Mouse (Mus musculus): ENCODE data around the gene Gm2956. TPM values are rescaled to one million over a fixed set of nuclear protein-coding genes. Genes with fewer than 3 reads are reported as not detected.
A peak's percentile ranks its signal among the peaks of the same experiment; 100 is the strongest.
"Not testable (repeated sequence)": the region's sequence is repeated elsewhere in the genome, so short reads cannot be mapped to it uniquely, and the experiment has no call there.

Gene Gm2956
- not detected in 2 replicates for polyA plus RNA-seq (2014; fragmentation: Nextera tagmentation; extraction: Ambion mirVana)

GRCm38 (mm10) chr14:3332087-3332677 lies at the start of gene Gm2956:
Gene Gm2956, plus strand, starts transcription at chr14:3332627.
- Histone ChIP-seq H3K4me3 (ENCODE audit: low read depth, low read length) (peak within 1 kb of the TSS; percentile 24), H3K9ac (ENCODE audit: low read length) (peak within 1 kb of the TSS; percentile 40; the same call in 1 of the 2 replicates), H3K4me2 (peak within 1 kb of the TSS; percentile 42)
- not testable (repeated sequence) for H3K4me1 ChIP-seq (ENCODE audit: control insufficient read depth, insufficient read depth, low read length); H3K27me3 ChIP-seq (ENCODE audit: control insufficient read depth, insufficient read depth, low read length); H3K36me3 ChIP-seq (ENCODE audit: control insufficient read depth, insufficient read depth, low read length); DNase-seq (ENCODE audit: low spot score, missing footprints); H3K9me3 ChIP-seq (ENCODE audit: control insufficient read depth, low read length); H3K27ac ChIP-seq (ENCODE audit: low read depth, low read length); ATAC-seq (ENCODE audit: low FRiP score)
- 0% methylated on average over 3 of the region's 37 CpGs for WGBS

- DNase-seq (ENCODE audit: low spot score, missing footprints); H3K36me3 ChIP-seq (ENCODE audit: control insufficient read depth, insufficient read depth, low read length); H3K27ac ChIP-seq (ENCODE audit: low read depth, low read length); ATAC-seq (ENCODE audit: low FRiP score); H3K9ac ChIP-seq (ENCODE audit: low read length); H3K9me3 ChIP-seq (ENCODE audit: control insufficient read depth, low read length); H3K4me1 ChIP-seq (ENCODE audit: control insufficient read depth, insufficient read depth, low read length); H3K27me3 ChIP-seq (ENCODE audit: control insufficient read depth, insufficient read depth, low read length); H3K4me2 ChIP-seq; H3K4me3 ChIP-seq (ENCODE audit: low read depth, low read length): not testable (repeated sequence)
- WGBS, result 0% methylated on average over 3 of the region's 8 CpGs
These were observed 979 bp downstream of the Gm2956 start for GRCm38 (mm10) chr14:3333406-3333805.

GRCm38 (mm10) chr14:3394793-3395192 lies 62.4 kb downstream of the Gm2956 start, which contains the start of gene Gm10413:
Gene Gm10413, plus strand, starts transcription at chr14:3395093.
- not testable (repeated sequence) for H3K4me3 ChIP-seq (ENCODE audit: low read depth, low read length); H3K9ac ChIP-seq (ENCODE audit: low read length); H3K27me3 ChIP-seq (ENCODE audit: control insufficient read depth, insufficient read depth, low read length); DNase-seq (ENCODE audit: low spot score, missing footprints); H3K27ac ChIP-seq (ENCODE audit: low read depth, low read length); H3K9me3 ChIP-seq (ENCODE audit: control insufficient read depth, low read length); H3K4me2 ChIP-seq; H3K36me3 ChIP-seq (ENCODE audit: control insufficient read depth, insufficient read depth, low read length); ATAC-seq (ENCODE audit: low FRiP score); H3K4me1 ChIP-seq (ENCODE audit: control insufficient read depth, insufficient read depth, low read length)
- no CpG with 5 or more reads among the region's 2 CpGs for WGBS

Other genes with a start within 250 kb of the Gm2956 start
- not detected in 2 replicates for gene Gm10340, start 198.6 kb upstream of the Gm2956 start, polyA plus RNA-seq (2014; fragmentation: Nextera tagmentation; extraction: Ambion mirVana)
- not detected in 2 replicates for gene Gm5795, start 144.4 kb upstream of the Gm2956 start, polyA plus RNA-seq (2014; fragmentation: Nextera tagmentation; extraction: Ambion mirVana)
- 8.3 and 10.5 TPM in 2 replicates for gene D830030K20Rik, start 124.1 kb upstream of the Gm2956 start, polyA plus RNA-seq (2014; fragmentation: Nextera tagmentation; extraction: Ambion mirVana)
- gene Gm10413, start 62.5 kb downstream of the Gm2956 start, polyA plus RNA-seq (2014; fragmentation: Nextera tagmentation; extraction: Ambion mirVana), result not detected in 2 replicates
- 1.8 and 1.9 TPM in 2 replicates for gene Gm10409, start 80.0 kb downstream of the Gm2956 start, polyA plus RNA-seq (2014; fragmentation: Nextera tagmentation; extraction: Ambion mirVana)
- gene Gm3005, start 95.5 kb downstream of the Gm2956 start, polyA plus RNA-seq (2014; fragmentation: Nextera tagmentation; extraction: Ambion mirVana), result 1.3 and 2.0 TPM in 2 replicates
- gene Gm10408, start 116.8 kb downstream of the Gm2956 start, polyA plus RNA-seq (2014; fragmentation: Nextera tagmentation; extraction: Ambion mirVana), result not detected in 2 replicates